Mouse (Mus musculus) R1 (cell line): ENCODE data around the gene Usp6nl.

Source experiments
- DNase-seq: peaks from one replicate; pipeline ENCODE4 v3.0.0-alpha.2; 2018; ENCODE audit warnings: low read depth, low spot score

Usp6nl gene

GRCm38 (mm10) chr2:6367497-6367896, 45.0 kb downstream of the Usp6nl start:
- no peak for DNase-seq

- peak; percentile 73 for DNase-seq
Measured at GRCm38 (mm10) chr2:6374216-6374615, 51.7 kb downstream of the Usp6nl start.

DNA sequence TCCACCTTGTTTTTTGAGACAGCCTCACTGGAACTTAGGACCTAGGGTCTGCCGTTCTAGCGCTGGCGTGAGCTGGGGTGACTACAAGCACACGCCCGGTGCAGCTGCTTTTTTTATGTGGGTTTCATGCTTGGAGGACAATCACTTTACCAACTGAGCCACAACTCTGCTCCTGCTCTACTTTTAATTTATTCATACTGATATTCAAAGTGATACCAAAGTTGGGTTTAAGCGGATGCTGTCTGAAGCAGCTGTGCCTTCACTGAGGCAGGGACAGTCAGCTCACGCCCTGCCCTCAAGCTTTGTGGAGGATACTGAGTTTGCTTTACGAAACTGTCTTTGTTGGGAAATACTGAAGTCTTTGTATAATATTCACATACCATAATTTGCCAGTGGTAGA, 53.6 kb downstream of the Usp6nl start:
- no peak for DNase-seq

DNA sequence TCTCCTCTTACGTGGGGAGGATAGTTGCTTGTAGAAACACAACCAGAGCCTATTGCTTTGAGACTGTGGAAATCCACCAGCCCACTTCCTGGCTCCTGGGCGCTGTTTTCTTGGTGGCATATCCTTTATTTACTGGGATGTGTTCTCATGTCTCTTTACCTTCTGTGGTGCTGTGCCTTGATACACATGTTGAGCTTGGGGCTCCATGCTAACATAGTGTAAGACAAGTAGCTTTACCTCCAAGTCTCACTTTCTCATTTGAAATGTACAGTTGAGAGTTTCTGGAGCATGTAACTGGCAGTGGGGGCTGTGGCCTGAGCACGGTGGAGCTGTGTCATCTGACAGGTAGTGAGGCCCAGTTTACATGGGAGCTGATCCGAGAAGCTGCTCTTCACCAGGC, 54.5 kb downstream of the Usp6nl start:
- DNase-seq = no peak

DNA sequence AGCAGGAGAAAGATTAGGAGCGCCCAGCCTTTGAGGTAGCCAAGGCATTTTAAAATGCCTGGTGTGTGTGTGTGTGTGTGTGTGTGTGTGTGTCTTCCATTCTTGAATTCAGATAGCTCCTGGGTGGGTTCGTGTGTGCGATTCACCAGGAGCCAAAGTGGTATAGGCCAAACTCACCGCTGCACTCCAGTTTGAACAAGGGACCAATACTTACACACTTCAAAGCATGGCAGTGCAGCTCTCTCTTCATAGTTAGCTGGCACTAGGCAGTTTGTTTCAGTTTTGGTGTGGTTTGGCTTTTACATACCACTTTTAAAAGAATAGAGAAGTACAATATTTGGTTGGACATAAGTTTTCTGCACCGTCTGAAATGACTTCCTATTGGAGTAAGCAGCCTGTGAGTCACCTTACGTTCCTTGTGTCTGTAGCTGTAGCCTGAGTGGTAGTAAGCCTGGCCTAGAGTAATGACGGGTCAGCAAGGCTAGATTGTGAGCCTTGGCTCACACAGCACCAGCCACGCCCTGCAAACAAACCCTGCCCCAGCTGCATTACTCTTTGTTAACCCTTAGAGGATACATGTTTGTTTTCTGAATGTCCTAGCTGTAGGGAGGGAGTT, 56.2 kb downstream of the Usp6nl start:
- DNase-seq = no peak

DNA sequence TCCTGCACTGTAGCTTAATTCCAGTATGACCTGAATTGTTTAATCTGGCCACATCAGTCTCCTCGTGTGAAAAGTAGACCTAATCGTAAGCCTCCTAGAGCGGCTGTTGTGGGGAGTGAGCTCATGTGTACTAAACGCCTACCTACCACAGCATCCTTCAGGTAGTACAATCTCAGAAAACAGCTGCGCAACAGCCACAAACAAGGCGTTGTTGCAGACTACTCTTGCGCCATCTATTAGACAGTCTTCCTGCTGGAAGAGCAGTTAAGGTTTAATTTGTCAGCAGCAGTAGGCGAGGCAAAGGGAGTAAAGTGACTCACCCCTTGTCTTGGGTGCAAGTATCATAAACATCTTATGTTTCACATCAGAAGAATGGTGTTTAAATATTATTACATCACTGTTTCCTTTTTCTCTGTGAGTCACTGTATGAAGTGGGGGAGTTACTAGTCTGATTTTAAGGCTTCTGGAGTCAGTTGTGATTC, 57.3 kb downstream of the Usp6nl start:
- DNase-seq = no peak

- peak; percentile 46 for DNase-seq
Measured at GRCm38 (mm10) chr2:6380401-6380800, 57.9 kb downstream of the Usp6nl start.

GRCm38 (mm10) chr2:6384407-6385146, 62.1 kb downstream of the Usp6nl start:
- no peak for DNase-seq

GRCm38 (mm10) chr2:6389162-6389561, 66.7 kb downstream of the Usp6nl start:
- no peak for DNase-seq

- DNase-seq = no peak
Measured at GRCm38 (mm10) chr2:6391261-6391660, 68.8 kb downstream of the Usp6nl start.

DNA sequence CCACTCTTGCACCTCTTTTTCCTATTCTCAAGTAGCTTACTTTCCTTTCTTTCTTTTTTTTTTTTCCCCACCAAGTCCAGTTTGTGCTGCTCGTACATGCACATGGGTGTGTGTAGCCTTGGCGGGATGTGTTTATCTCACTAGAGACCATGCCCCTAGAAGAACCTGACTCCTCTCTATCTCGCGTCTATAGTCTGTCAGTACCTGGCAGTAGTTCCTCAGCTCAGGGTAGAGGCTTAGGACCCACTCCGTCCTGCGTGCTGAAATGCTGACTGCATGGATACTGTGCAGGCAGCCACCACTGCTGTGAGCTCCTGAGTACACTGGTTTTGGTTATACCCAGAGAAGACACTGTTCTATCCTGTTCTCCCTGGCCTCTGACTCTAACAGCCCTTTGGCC, 69.5 kb downstream of the Usp6nl start:
- no peak for DNase-seq

- DNase-seq = peak; percentile 20
Measured at GRCm38 (mm10) chr2:6395851-6396625, 73.6 kb downstream of the Usp6nl start.

DNA sequence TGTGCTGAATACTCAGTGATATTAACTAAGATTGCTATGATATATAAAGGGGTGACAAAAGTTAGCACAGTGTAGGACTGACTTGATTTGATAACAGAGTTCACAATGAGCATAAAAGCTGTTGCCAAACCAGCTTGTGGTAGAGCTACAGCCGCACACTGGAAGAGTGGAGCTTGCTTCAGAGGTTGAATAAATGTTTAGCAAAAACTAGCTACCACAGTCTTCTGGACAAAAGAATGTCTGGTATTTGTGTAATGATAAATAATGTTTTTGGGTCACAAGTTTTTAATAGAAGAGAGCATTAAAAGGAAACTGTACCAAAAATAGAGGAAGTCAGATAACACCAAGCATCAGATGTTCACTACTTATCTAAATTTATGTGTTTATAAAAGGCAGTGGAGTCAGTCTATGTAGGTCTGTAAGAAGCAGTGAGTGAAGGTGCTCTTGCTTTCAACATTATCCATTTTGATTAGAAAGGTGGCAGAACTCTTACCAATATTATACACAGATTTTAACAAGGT, 74.2 kb downstream of the Usp6nl start:
- no peak for DNase-seq

DNA sequence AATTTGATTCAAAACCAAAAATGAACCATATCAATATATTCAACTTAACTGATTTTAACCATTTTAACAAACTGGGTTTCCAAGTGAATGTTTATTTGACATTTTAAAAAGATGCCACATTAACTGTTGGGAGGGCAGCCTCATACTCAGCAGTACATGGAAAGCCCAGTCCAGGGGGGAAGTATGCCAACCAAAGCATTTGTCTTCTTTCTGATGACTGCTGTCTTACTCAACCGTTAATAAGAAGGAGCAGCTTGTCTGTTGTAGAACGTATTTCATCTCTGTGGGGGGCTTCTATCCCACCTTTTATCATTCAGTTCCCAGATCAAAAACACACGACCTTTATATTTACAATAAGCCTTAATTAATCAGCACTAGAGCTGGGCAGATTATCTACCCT, 74.7 kb downstream of the Usp6nl start:
- DNase-seq = no peak

DNA sequence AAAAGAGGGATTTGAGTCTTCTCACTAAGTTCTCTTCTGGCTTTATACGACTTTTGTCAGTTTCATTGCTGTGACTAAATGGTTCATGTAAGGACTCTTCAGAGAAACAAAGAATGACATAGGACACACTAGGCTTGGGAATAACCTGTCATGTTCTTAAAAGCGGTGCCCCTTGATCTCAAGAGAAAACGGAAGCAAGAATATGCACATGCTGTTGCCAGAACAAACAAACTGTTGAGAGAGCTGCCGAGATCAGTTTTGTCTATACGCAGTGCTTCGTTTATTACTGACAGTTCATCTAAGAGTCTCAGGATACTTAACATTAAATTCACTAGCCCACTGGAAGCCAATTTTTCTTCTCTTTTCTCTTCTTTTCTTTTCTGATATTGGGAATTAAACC, 76.4 kb downstream of the Usp6nl start:
- DNase-seq = no peak

GRCm38 (mm10) chr2:6401039-6401438, 78.6 kb downstream of the Usp6nl start:
- DNase-seq = no peak

GRCm38 (mm10) chr2:6403375-6403774, 80.9 kb downstream of the Usp6nl start:
- peak; percentile 77 for DNase-seq

DNA sequence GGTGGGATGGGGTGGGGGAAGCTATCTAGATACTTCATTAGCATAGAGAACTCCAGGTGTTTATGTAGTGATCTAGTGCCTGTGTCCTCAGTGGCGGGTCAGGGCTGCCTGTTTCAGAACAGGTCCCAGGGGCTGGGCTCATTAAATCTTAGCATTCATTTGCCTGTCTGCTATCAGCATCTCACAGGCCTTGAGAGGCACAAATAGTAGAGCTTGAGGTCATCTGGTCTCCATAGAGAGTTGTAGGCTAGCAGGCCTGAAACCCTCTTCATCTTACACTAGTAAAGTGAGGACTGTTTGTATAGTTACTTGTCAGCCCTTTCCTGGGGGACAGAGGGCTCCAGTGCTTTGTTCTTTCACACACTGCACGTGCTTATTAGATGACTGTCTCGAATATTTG, 81.5 kb downstream of the Usp6nl start:
- peak; percentile 38 for DNase-seq

GRCm38 (mm10) chr2:6404627-6405026, 82.2 kb downstream of the Usp6nl start:
- DNase-seq = no peak

DNA sequence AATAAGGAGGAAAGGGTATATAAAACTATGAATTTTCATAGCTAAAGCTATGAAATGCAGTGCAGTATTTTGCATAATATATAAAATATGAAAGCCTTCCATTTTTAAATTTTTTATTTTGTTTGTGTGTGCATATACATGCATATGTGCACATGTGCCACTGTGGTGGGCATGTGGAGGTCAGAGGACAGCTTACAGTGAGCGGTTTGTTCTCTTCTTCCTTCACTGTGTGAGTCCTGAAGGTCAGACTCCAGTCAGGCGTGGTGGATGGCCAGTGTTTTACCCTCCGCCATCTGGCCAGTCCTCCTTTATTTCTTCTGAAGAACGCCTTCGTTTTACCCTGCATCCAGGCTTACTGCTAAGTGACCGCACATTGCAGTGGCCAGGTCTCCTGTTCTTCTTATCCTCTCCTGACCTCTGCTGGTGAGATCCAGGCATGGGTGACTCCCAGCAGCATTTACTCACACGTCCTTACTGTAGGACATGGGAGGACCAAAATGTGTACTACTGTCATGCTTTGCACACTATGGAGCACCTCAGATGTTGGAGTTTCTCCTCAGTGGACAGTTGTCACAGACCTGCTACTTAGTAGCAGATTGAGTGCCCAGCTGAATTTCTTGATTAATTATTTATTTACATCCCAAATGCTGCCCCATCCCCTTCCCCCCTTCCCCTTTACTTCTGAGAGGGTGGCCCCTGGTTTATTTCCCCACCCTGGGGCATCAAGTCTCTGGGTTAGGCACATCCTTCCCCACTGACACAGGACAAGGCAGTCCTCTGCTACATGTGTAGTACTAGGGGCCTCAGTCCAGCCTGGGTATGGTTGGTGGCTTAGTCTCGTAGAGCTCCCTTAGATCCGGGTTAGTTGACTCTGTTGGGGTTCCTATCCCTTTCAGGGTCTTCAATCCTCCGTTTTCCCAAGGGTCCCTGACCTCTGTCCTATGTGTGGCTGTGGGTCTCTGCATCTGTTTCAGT, 82.9 kb downstream of the Usp6nl start:
- peak; percentile 65 for DNase-seq

DNA sequence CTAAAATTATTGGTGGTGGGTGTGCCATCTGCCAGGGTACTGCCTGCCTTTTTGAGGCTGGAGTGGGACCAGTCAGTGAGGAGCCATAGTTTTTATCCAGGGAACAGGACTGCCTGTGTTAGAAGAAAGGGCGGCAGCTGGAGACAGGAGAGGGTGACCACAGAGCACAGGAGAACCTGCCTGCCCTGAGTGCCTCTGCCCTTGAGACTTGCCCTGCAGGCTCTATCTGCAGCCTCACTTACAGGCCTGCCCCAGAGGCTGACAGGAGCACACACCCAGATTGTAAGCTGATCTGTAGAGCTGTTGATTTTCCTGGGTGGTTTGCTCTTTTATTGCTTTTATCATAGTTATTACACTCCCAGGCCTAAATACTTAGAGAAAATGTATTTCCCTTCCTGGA, 85.2 kb downstream of the Usp6nl start:
- no peak for DNase-seq
